Mouse (Mus musculus) cerebellum, adult 2 months (tissue): ENCODE measurements around the gene Arpc5. TPM values are rescaled to one million over a fixed set of nuclear protein-coding genes. Genes with fewer than 3 reads are reported as not detected.
A peak's percentile ranks its signal among the peaks of the same experiment; 100 is the strongest.
"Not testable (repeated sequence)": the region's sequence is repeated elsewhere in the genome, so short reads cannot be mapped to it uniquely, and the experiment has no call there.

ENCODE experiments used
- DNase-seq, 2 experiments: peaks; one replicate each; pipeline ENCODE4 v3.0.0; 2021
- H3K27ac ChIP-seq: fragments of 200-500 bp; 2 replicates; pipeline ENCODE4 v1.5.1; 2012; ENCODE audit warnings: low read length, control low read depth, inconsistent platforms; ENCODE audit not compliant: insufficient read depth
- H3K27me3 ChIP-seq: fragments of 200-500 bp; 2 replicates; pipeline ENCODE4 v1.6.1; 2012; ENCODE audit warnings: inconsistent platforms, mild to moderate bottlenecking, low read length, moderate library complexity; ENCODE audit not compliant: control insufficient read depth, insufficient read depth
- H3K4me1 ChIP-seq: fragments of 200-500 bp; 2 replicates; pipeline ENCODE4 v1.6.1; 2011; ENCODE audit warnings: low read length; ENCODE audit not compliant: control insufficient read depth, insufficient read depth
- H3K4me3 ChIP-seq: fragments of 200-500 bp; replicated peaks from 2 replicates; pipeline ENCODE3; 2011; ENCODE audit warnings: mild to moderate bottlenecking, low read depth, low read length, control low read depth; ENCODE audit not compliant: insufficient read depth
- CTCF ChIP-seq: fragments of 200-500 bp; IDR thresholded peaks from 2 replicates; pipeline ENCODE4 v1.5.1; 2011; ENCODE audit warnings: low read depth, mild to moderate bottlenecking, control low read depth, low read length, moderate library complexity, borderline replicate concordance; ENCODE audit not compliant: insufficient read depth
- POLR2A ChIP-seq: fragments of 200-500 bp; IDR thresholded peaks from 2 replicates; pipeline ENCODE4 v1.6.1; 2011; ENCODE audit warnings: low read length, control low read depth, borderline replicate concordance; ENCODE audit not compliant: insufficient read depth
- WGBS: fragments of 180-500 bp; shearing (Covaris S2); methylation state at CpG from one replicate; pipeline ENCODE4 v1.1.7; 2018; 5-methylcytosine and 5-hydroxymethylcytosine counted together
- polyA plus RNA-seq: library from polyadenylated mRNA; depleted of rRNA; stranded (reverse); fragments of >200 nt; gene quantifications from 2 replicates; pipeline ENCODE4 v1.2.3, GENCODE M21; 2012

The Arpc5 gene
- polyA plus RNA-seq, 1 experiment: 71.3 TPM

DNA sequence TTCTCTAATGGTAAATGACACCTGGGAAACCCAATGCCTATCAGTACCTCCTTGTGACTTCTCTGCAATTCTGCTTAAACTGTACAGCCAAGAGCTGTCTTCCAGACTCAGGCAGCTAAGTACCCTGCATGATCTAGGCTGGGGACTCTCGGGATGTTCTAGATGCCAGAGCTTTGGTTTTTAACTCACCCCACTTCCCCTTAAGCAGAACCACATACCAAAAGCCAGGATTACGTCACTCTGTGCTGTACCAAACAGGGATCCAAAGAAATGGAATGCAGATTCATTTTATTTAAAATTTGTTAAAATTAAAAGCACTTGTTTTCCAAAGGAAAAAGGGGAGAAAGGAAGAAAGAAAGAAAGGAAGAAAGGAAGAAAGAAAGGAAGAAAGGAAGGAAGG lies 4.6 kb upstream of the Arpc5 start:
- DNase-seq: no peak
- Histone ChIP-seq H3K27me3 (no peaks in the 10 kb centered on the region), H3K27ac (no peak overlapping the region), H3K4me1 (no peaks in the 10 kb centered on the region), H3K4me3 (no peak overlapping the region)
- 84% methylated on average over 2 of the region's 2 CpGs for WGBS
- TF ChIP-seq CTCF (no peak), POLR2A (no peak)

DNA sequence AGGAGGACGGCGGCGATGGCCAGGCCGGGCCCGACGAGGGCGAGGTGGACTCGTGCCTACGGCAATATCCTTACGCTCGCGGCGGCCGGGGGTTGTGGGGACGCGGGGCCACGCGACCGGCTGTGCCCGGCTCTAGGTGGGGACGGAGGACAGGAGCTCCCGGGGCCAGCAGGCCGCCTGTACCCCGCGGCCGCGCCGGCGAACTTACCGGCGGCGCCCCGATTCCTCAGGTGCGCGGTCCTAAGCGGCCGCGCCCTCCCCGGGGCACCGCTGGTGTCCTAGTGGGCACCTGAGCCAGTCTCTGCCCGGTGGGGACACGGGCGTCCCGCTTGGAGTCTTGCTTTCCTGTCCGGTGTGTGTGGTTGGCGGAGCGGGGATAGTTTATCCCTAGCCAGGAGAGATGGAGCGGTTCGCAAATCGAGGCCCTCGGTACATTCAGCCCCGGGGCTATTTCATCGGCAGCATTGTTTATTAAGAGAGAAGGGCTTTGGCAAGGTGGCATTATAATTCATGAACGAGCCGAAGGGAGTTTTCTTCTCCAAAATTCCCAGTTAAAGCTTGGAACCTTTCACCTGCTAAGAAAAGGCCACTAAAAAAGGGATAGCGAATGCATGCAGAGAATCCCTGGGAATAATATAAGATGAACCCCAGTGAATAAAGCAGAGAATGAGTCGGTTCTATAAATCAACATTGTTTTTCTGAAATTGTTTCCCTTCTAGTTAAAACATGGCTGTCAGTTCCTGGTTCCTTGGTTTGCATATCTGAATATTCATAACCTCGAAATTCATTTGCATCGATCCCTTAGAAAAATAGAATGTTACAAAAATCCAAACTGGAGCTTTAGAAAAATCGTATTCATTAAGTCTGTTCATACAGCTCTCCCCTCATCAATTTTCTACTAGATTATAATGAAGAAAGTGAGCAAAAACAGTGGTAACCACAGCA lies 734 bp downstream of the Arpc5 start:
- peak overlapping the region; percentile 77 for H3K4me3 ChIP-seq
- WGBS: under 1% methylated on average over 56 of the region's 60 CpGs
- peak overlapping the region; percentile 7 for H3K27ac ChIP-seq
- H3K4me1 ChIP-seq: no peaks in the 10 kb centered on the region; the same call in 1 of the 2 replicates
- H3K27me3 ChIP-seq: no peaks in the 10 kb centered on the region
- TF ChIP-seq CTCF: no peak
- TF ChIP-seq POLR2A: no peak
- no peak for DNase-seq

DNA sequence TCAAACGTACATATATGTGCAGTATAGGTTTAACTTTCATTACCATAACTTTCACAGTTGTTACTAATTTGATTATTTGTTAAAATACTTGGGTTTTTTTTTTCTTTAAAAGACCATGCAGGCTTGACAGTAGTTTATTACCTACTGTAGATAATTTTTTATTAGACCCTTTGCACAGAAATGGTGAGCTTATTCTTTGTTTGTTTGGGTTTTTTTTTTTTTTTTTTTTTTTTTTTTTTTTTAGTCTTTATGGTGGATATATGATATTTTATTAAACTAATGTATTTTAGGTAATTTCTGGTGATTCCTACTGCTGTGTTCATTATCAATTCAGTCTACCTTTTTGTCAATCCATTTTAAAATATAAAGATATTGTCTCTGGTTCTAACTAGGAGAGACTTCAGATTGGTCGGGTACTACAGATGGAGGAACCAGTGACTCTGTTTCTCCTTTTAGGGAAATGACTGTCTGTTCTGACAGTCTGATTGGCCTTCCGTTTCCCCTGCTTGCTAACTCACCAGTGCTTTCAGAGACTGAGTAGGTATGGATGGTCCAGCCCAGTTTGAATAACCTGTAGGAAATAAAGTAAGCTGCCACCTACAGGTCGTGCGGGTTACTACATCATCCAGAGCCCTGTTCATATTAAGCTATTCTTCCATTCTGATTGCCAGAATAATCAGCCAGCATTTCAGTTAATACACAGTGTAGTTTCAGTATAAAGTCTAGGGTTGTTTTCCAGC lies 1.6 kb downstream of the Arpc5 start:
- Histone ChIP-seq H3K27ac (no peak overlapping the region), H3K27me3 (no peaks in the 10 kb centered on the region), H3K4me3 (peak overlapping the region; percentile 51), H3K4me1 (no peaks in the 10 kb centered on the region; the same call in 1 of the 2 replicates)
- peak; percentile 85 to 89 for DNase-seq
- 6% methylated on average over 5 of the region's 5 CpGs for WGBS
- TF ChIP-seq CTCF (peak; percentile 38; the same call in 1 of the 2 replicates), POLR2A (no peak)

- Histone ChIP-seq H3K27ac (no peak overlapping the region), H3K27me3 (no peaks in the 10 kb centered on the region), H3K4me3 (no peak overlapping the region), H3K4me1 (no peaks in the 10 kb centered on the region; the same call in 1 of the 2 replicates)
- TF ChIP-seq POLR2A (no peak), CTCF (no peak)
- WGBS: 75% methylated on average over 9 of the region's 9 CpGs
- no peak for DNase-seq
Observed at GRCm38 (mm10) chr1:152771016-152771415, 4.7 kb downstream of the Arpc5 start.

DNA sequence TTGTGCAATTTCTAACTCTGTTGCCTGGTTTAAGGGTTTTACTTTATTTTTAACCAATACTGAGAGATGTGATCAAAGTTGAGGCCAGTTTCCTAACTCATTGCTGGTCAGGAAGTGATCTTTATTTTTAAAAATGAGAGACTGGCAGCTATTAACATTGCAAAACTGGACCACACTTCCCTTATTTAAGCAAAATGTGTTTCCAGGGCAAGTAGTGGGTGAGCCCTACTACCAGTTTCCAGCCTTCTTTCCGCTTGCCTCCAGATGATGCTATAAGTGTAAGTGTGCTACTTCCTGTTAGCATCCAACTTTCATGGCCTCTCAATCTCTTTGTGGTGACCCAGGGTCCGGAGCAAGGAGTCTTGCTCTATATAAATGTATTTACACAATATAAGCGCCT lies 8.3 kb downstream of the Arpc5 start:
- WGBS: 89% methylated on average over 3 of the region's 3 CpGs
- DNase-seq, H3K4me3 ChIP-seq, H3K4me1 ChIP-seq, H3K27me3 ChIP-seq, H3K27ac ChIP-seq: not testable (repeated sequence)

- H3K27me3 ChIP-seq: no peaks in the 10 kb centered on the region
- 37% methylated on average over 10 of the region's 10 CpGs for WGBS
- TF ChIP-seq POLR2A (no peak), CTCF (peak; percentile 50; the same call in 1 of the 2 replicates)
- H3K4me3 ChIP-seq: no peak overlapping the region
- H3K27ac ChIP-seq: no peak overlapping the region
- DNase-seq: peak; percentile 37 to 56
- no peaks in the 10 kb centered on the region for H3K4me1 ChIP-seq
Observed at GRCm38 (mm10) chr1:152779071-152779737, 12.9 kb downstream of the Arpc5 start.

- H3K4me3 ChIP-seq: no peak overlapping the region
- H3K27me3 ChIP-seq: no peaks in the 10 kb centered on the region
- no peak overlapping the region for H3K27ac ChIP-seq
- DNase-seq: no peak
- WGBS: 97% methylated on average over 8 of the region's 8 CpGs
- H3K4me1 ChIP-seq: no peaks in the 10 kb centered on the region
- TF ChIP-seq CTCF (no peak), POLR2A (no peak)
Observed at GRCm38 (mm10) chr1:152784620-152785019, 18.3 kb downstream of the Arpc5 start.

DNA sequence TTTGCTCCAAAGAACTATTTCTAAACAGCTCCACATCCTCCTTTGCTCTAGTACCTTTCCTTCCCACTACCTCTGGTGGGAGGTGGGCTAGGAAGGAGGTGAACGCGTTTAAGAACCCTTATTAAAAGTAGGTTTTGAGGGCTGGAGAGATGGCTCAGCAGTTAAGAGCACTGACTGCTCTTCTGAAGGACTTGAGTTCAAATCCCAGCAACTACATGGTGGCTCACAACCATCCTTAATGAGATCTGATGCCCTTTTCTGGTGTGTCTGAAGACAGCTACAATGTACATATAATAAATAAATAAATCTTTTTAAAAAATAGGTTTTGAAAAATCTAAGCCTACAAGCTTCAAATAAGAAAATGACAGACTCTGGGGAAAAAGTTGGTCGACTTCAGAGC lies 19.1 kb downstream of the Arpc5 start:
- H3K27me3 ChIP-seq, H3K4me1 ChIP-seq, H3K27ac ChIP-seq, H3K4me3 ChIP-seq, DNase-seq: not testable (repeated sequence)
- WGBS: 90% methylated on average over 3 of the region's 3 CpGs
